Mouse (Mus musculus) gonadal fat pad, adult 2 months (tissue): Measurements from ENCODE around the gene Atp6v0b. TPM values are rescaled to one million over a fixed set of nuclear protein-coding genes. Genes with fewer than 3 reads are reported as not detected.

ENCODE experiments used
- DNase-seq: peaks from one replicate; pipeline ENCODE4 v3.0.0-alpha.2; 2012; ENCODE audit warnings: low read depth
- polyA plus RNA-seq: library from polyadenylated mRNA; depleted of rRNA; stranded (reverse); fragments of >200 nt; gene quantifications from 2 replicates; pipeline ENCODE4 v1.2.3, GENCODE M21; 2012

Atp6v0b gene
- polyA plus RNA-seq, 1 experiment, result 427 TPM

GRCm38 (mm10) chr4:117871787-117872186 lies 15.3 kb downstream of the Atp6v0b start:
- DNase-seq, result no peak

- DNase-seq, result no peak
Observed at GRCm38 (mm10) chr4:117870437-117870836, 16.7 kb downstream of the Atp6v0b start.

GRCm38 (mm10) chr4:117869317-117869716 lies 17.8 kb downstream of the Atp6v0b start:
- DNase-seq, result no peak

GRCm38 (mm10) chr4:117867823-117868222 lies 19.3 kb downstream of the Atp6v0b start:
- no peak for DNase-seq

- DNase-seq, result no peak
Observed at GRCm38 (mm10) chr4:117867000-117867399, 20.1 kb downstream of the Atp6v0b start.

- no peak for DNase-seq
Observed at GRCm38 (mm10) chr4:117866083-117866482, 21.1 kb downstream of the Atp6v0b start.

- no peak for DNase-seq
Observed at GRCm38 (mm10) chr4:117862823-117863222, 24.3 kb downstream of the Atp6v0b start.

- DNase-seq, result no peak
Observed at GRCm38 (mm10) chr4:117860570-117860969, 26.6 kb downstream of the Atp6v0b start.

GRCm38 (mm10) chr4:117858794-117859193 lies 28.3 kb downstream of the Atp6v0b start:
- DNase-seq, result no peak

GRCm38 (mm10) chr4:117855146-117855545 lies 32.0 kb downstream of the Atp6v0b start:
- no peak for DNase-seq

- no peak for DNase-seq
Observed at GRCm38 (mm10) chr4:117852152-117852868, 34.8 kb downstream of the Atp6v0b start.

- DNase-seq, result no peak
Observed at GRCm38 (mm10) chr4:117850871-117851270, 36.3 kb downstream of the Atp6v0b start.

- no peak for DNase-seq
Observed at GRCm38 (mm10) chr4:117850176-117850575, 37.0 kb downstream of the Atp6v0b start.

- no peak for DNase-seq
Observed at GRCm38 (mm10) chr4:117849506-117849905, 37.6 kb downstream of the Atp6v0b start.

GRCm38 (mm10) chr4:117849063-117849462 lies 38.1 kb downstream of the Atp6v0b start:
- DNase-seq, result no peak

GRCm38 (mm10) chr4:117847011-117847410 lies 40.1 kb downstream of the Atp6v0b start:
- DNase-seq, result no peak

GRCm38 (mm10) chr4:117846261-117846660 lies 40.9 kb downstream of the Atp6v0b start:
- no peak for DNase-seq

GRCm38 (mm10) chr4:117845316-117845715 lies 41.8 kb downstream of the Atp6v0b start:
- no peak for DNase-seq

GRCm38 (mm10) chr4:117844467-117844866 lies 42.7 kb downstream of the Atp6v0b start:
- no peak for DNase-seq

GRCm38 (mm10) chr4:117843101-117843500 lies 44.0 kb downstream of the Atp6v0b start:
- no peak for DNase-seq

GRCm38 (mm10) chr4:117841566-117841965 lies 45.6 kb downstream of the Atp6v0b start:
- no peak for DNase-seq

GRCm38 (mm10) chr4:117840821-117841220 lies 46.3 kb downstream of the Atp6v0b start:
- no peak for DNase-seq

- no peak for DNase-seq
Observed at GRCm38 (mm10) chr4:117839366-117839765, 47.8 kb downstream of the Atp6v0b start.

GRCm38 (mm10) chr4:117837271-117837670 lies 49.9 kb downstream of the Atp6v0b start:
- DNase-seq, result no peak
